Mouse (Mus musculus) cerebellum, adult 2 months (tissue): Measurements from ENCODE around the gene Vangl1.

Source experiments
- CTCF ChIP-seq: fragments of 200-500 bp; IDR thresholded peaks from 2 replicates; pipeline ENCODE4 v1.5.1; 2011; ENCODE audit warnings: low read depth, mild to moderate bottlenecking, control low read depth, low read length, moderate library complexity, borderline replicate concordance; ENCODE audit not compliant: insufficient read depth
- POLR2A ChIP-seq: fragments of 200-500 bp; IDR thresholded peaks from 2 replicates; pipeline ENCODE4 v1.6.1; 2011; ENCODE audit warnings: low read length, control low read depth, borderline replicate concordance; ENCODE audit not compliant: insufficient read depth

GRCm38 (mm10) chr3:102195762-102196161 lies 8.7 kb downstream of the Vangl1 start:
- TF ChIP-seq CTCF (no peak), POLR2A (no peak)
